Mouse (Mus musculus) embryonic facial prominence, embryonic 11.5 days (tissue): ENCODE data around the gene Pigs. TPM values are rescaled to one million over a fixed set of nuclear protein-coding genes. Genes with fewer than 3 reads are reported as not detected.

Experiments used
- ATAC-seq: fragments of 200-750 bp; cut with Nextera tagmentation; replicated peaks from 2 replicates; pipeline ENCODE4 v1.8.0; 2017; ENCODE audit warnings: low read depth; ENCODE audit not compliant: insufficient number of reproducible peaks, low FRiP score, low TSS enrichment
- DNase-seq: peaks from one replicate; pipeline ENCODE4 v3.0.0-alpha.2; 2015; ENCODE audit warnings: low spot score
- H3K27ac ChIP-seq: fragments of 300-500 bp; sonication (generic); replicated peaks from 2 replicates; pipeline ENCODE4 v1.5.1; 2014; ENCODE audit warnings: mild to moderate bottlenecking, low read depth, low read length, control low read depth
- H3K27me3 ChIP-seq: fragments of 300-500 bp; sonication (generic); 2 replicates; pipeline ENCODE4 v1.6.1; 2014; ENCODE audit warnings: mild to moderate bottlenecking, low read length, moderate library complexity, mixed read lengths; ENCODE audit not compliant: control insufficient read depth, insufficient read depth
- H3K36me3 ChIP-seq: fragments of 300-500 bp; sonication (generic); replicated peaks from 2 replicates; pipeline ENCODE4 v1.6.1; 2014; ENCODE audit warnings: low read depth, mild to moderate bottlenecking, low read length, moderate library complexity, mixed read lengths; ENCODE audit not compliant: control insufficient read depth, insufficient read depth
- H3K4me1 ChIP-seq: fragments of 300-500 bp; sonication (generic); 2 replicates; pipeline ENCODE4 v1.6.1; 2014; ENCODE audit warnings: low read length, mixed read lengths; ENCODE audit not compliant: control insufficient read depth, insufficient read depth
- H3K4me2 ChIP-seq: fragments of 300-500 bp; sonication (generic); 2 replicates; pipeline ENCODE4 v1.6.1; 2014; ENCODE audit warnings: low read depth, mild to moderate bottlenecking, control low read depth, low read length, moderate library complexity
- H3K4me3 ChIP-seq: fragments of 300-500 bp; sonication (generic); 2 replicates; pipeline ENCODE4 v1.5.1; 2014; ENCODE audit warnings: low read depth, low read length, control low read depth
- H3K9ac ChIP-seq: fragments of 300-500 bp; sonication (generic); replicated peaks from 2 replicates; pipeline ENCODE4 v1.6.1; 2014; ENCODE audit warnings: mild to moderate bottlenecking, control low read depth, low read length
- H3K9me3 ChIP-seq: fragments of 300-500 bp; sonication (generic); replicated peaks from 2 replicates; pipeline ENCODE4 v1.6.1; 2016; ENCODE audit warnings: mild to moderate bottlenecking, low read length, inconsistent platforms, mixed read lengths; ENCODE audit not compliant: control insufficient read depth
- WGBS: fragments of 180-500 bp; shearing (Covaris S2); extraction: QIAGEN DNeasy Blood & Tissue Kit; methylation state at CpG from one replicate; pipeline ENCODE4 v1.1.7; 2014; 5-methylcytosine and 5-hydroxymethylcytosine counted together
- polyA plus RNA-seq: library from polyadenylated mRNA; unstranded; fragments of >200 nt; fragmentation: Nextera tagmentation; extraction: Ambion mirVana; gene quantifications from 2 replicates; pipeline ENCODE4 v1.2.1, GENCODE M21; 2014

Pigs gene
- polyA plus RNA-seq = 55.4 and 64.0 TPM in 2 replicates

- no peaks in the 10 kb centered on the region for H3K9me3 ChIP-seq
- H3K4me1 ChIP-seq = 0 out of 2 replicates have a peak, but pooled peaks cover 5% of the 10 kb centered on the region
- peak within 1 kb of the TSS; percentile 93 for H3K4me2 ChIP-seq
- 0 out of 2 replicates have a peak within 1 kb of the TSS, but pooled peaks have one; percentile 8 for H3K27ac ChIP-seq
- H3K36me3 ChIP-seq = no peaks in the 10 kb centered on the region
- no peaks in the 10 kb centered on the region for H3K27me3 ChIP-seq
- WGBS = 13% methylated on average over 37 of the region's 37 CpGs
- DNase-seq = peak; percentile 97
- H3K4me3 ChIP-seq = peak within 1 kb of the TSS; percentile 74
- peak within 1 kb of the TSS; percentile 82 for H3K9ac ChIP-seq
- ATAC-seq = peak; percentile 92
These were observed at the start of gene Pigs for GRCm38 (mm10) chr11:78327634-78328511. Gene Pigs, plus strand, starts transcription at chr11:78328415.

GRCm38 (mm10) chr11:78278853-78279252 lies 49.4 kb upstream of the Pigs start:
- Histone ChIP-seq H3K27me3 (no peaks in the 10 kb centered on the region), H3K36me3 (peaks cover 26% of the 10 kb centered on the region), H3K4me1 (no peaks in the 10 kb centered on the region), H3K9ac (no peak overlapping the region), H3K9me3 (no peaks in the 10 kb centered on the region), H3K4me3 (no peak overlapping the region), H3K4me2 (no peak overlapping the region), H3K27ac (no peak overlapping the region)
- DNase-seq (no peak), ATAC-seq (no peak)
- 92% methylated on average over 7 of the region's 7 CpGs for WGBS

GRCm38 (mm10) chr11:78279586-78279985 lies 48.6 kb upstream of the Pigs start:
- Histone ChIP-seq H3K4me1 (no peaks in the 10 kb centered on the region), H3K4me3 (no peak overlapping the region), H3K4me2 (no peak overlapping the region), H3K9ac (no peak overlapping the region), H3K36me3 (peaks cover 30% of the 10 kb centered on the region), H3K9me3 (no peaks in the 10 kb centered on the region), H3K27ac (no peak overlapping the region), H3K27me3 (no peaks in the 10 kb centered on the region)
- WGBS = 91% methylated on average over 4 of the region's 4 CpGs
- DNase-seq (no peak), ATAC-seq (no peak)

- H3K9ac ChIP-seq = no peak overlapping the region
- peaks cover 14% of the 10 kb centered on the region for H3K36me3 ChIP-seq
- no peak for DNase-seq
- H3K27ac ChIP-seq = no peak overlapping the region
- WGBS = 94% methylated on average over 7 of the region's 7 CpGs
- no peaks in the 10 kb centered on the region for H3K4me1 ChIP-seq
- no peaks in the 10 kb centered on the region for H3K9me3 ChIP-seq
- no peak for ATAC-seq
- H3K4me3 ChIP-seq = no peak overlapping the region
- H3K4me2 ChIP-seq = no peak overlapping the region
- H3K27me3 ChIP-seq = no peaks in the 10 kb centered on the region
These were observed 39.0 kb upstream of the Pigs start for GRCm38 (mm10) chr11:78289146-78289763.

GRCm38 (mm10) chr11:78290654-78291053 lies 37.6 kb upstream of the Pigs start, which contains the start of gene BC030499:
Gene BC030499, plus strand, starts transcription at chr11:78290841.
- no peak within 1 kb of the TSS for H3K4me2 ChIP-seq
- no peaks in the 10 kb centered on the region for H3K4me1 ChIP-seq
- no peak within 1 kb of the TSS for H3K4me3 ChIP-seq
- no peaks in the 10 kb centered on the region for H3K9me3 ChIP-seq
- H3K36me3 ChIP-seq = peaks cover 9% of the 10 kb centered on the region
- ATAC-seq (no peak), DNase-seq (no peak)
- no peak within 1 kb of the TSS for H3K9ac ChIP-seq
- WGBS = 94% methylated on average over 4 of the region's 4 CpGs
- H3K27ac ChIP-seq = no peak within 1 kb of the TSS
- H3K27me3 ChIP-seq = no peaks in the 10 kb centered on the region

GRCm38 (mm10) chr11:78294585-78294984 lies 33.6 kb upstream of the Pigs start:
- H3K27ac ChIP-seq = no peak overlapping the region
- ATAC-seq = no peak
- H3K36me3 ChIP-seq = no peaks in the 10 kb centered on the region
- H3K4me2 ChIP-seq = no peak overlapping the region
- H3K9me3 ChIP-seq = no peaks in the 10 kb centered on the region
- DNase-seq = no peak
- no peak overlapping the region for H3K4me3 ChIP-seq
- no peaks in the 10 kb centered on the region for H3K4me1 ChIP-seq
- 95% methylated on average over 6 of the region's 6 CpGs for WGBS
- no peaks in the 10 kb centered on the region for H3K27me3 ChIP-seq
- H3K9ac ChIP-seq = no peak overlapping the region

- H3K27ac ChIP-seq = no peak overlapping the region
- ATAC-seq = peak; percentile 75
These were observed 27.3 kb upstream of the Pigs start for GRCm38 (mm10) chr11:78300917-78301316.

More at GRCm38 (mm10) chr11:78300917-78301316, 27.3 kb upstream of the Pigs start:
- Histone ChIP-seq H3K9ac (peak overlapping the region; percentile 52), H3K27me3 (no peaks in the 10 kb centered on the region), H3K4me2 (peak overlapping the region; percentile 68), H3K9me3 (no peaks in the 10 kb centered on the region), H3K36me3 (peaks cover 10% of the 10 kb centered on the region), H3K4me1 (no peaks in the 10 kb centered on the region), H3K4me3 (peak overlapping the region; percentile 85)
- WGBS = 67% methylated on average over 7 of the region's 7 CpGs
- DNase-seq = no peak
